Mouse (Mus musculus): Measurements from ENCODE around the gene Prcc.
A peak's percentile ranks its signal among the peaks of the same experiment; 100 is the strongest.
"Not testable (repeated sequence)": the region's sequence is repeated elsewhere in the genome, so short reads cannot be mapped to it uniquely, and the experiment has no call there.

The Prcc gene

DNA sequence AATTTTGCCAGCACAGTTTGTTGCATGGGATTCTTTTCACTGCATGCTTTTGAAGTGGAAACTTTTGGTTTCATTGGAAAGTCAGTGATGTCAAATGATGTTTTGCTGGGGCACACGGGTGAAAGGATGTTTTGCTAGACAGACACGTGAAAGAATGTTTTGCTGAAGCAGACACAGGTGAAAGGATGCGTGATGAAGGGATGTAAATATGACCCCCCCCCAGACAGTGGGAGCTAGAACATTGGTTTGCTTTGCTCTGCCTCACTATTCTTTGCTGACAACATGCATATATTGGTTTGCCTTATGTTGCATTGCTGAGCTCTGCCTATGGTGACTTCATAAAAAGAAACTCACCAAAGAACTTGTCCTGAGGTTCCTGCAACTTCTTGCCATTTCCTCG, 40.4 kb downstream of the Prcc start:
- no peak for DNase-seq (ENCODE audit: low spot score)

DNA sequence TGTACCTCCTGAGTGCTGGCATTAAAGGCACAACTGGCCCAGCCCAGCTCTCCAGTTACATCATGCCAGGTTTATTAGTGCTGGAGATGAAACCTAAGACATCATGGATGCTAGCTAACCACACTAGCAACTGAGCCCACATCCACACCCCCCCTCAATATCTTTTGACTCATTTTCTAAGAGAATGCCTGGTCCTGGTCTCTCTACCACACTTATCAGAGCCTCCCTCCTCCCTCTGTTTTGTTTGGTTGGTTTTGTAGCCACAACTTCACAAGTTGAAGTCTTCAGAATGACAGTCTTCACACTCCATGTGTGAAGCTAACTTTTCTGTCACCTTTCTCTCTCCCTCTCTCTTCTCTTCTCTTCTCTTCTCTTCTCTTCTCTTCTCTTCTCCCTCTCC, 44.5 kb downstream of the Prcc start:
- DNase-seq (ENCODE audit: low spot score), result no peak

DNA sequence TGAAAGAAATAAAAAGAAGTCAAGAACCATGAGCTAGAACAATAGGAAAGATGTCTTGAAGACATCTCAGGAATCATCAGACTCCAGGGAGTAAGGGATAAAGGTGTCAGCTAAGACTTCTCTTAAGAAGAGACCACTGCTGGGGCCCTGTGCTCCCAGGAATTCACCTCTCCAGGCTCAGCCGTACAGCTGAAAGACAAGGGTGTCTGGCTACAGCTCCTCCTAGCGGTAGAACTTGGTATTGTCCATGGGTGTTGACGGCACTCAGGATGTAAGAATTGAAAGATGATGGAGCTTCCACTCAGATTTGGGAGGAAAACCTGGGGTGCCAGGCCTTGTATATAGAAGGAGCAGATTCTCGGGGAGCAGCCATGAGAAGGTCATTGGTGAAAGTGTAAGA, 46.8 kb downstream of the Prcc start:
- peak; percentile 62 for DNase-seq (ENCODE audit: low spot score)

- no peak for DNase-seq (ENCODE audit: low spot score)
Observed at GRCm38 (mm10) chr3:87833482-87833881, 51.9 kb downstream of the Prcc start.

DNA sequence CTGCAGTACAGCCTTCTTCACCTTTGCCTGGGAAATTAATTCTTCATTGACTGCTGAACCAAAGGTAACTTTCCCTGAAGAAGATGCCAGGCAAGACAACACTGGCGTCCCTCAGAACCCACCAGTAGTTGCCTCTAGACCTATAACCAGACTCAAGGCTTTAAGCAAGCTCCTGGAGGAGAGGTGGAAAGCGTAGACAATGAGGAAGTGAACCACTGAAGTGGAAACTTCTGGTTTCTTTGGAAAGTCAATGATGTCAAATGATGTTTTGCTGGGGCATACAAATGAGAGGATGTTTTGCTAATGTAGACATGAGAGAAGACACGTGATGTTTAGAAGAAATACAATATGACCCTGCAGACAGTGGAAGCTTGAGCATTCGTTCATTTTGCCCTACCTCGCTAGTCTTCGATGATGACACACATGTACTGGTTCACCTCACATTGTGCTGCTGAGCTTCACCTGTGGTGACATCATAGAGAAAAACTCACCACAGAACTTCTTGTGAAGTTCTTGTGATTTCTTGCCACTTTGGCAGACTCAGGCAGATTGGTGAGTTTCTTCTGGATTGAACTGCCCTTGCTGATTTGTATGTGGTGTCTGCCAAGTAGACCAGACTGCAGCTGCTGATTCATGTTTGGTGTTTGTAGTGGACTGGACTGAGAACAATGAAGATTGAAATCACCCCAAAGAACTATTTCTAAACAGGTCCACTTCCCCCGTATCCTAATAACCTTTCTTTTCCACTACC, 53.1 kb downstream of the Prcc start:
- DNase-seq (ENCODE audit: low spot score), result no peak

- DNase-seq (ENCODE audit: low spot score), result no peak
Observed at GRCm38 (mm10) chr3:87829025-87829424, 56.4 kb downstream of the Prcc start.

DNA sequence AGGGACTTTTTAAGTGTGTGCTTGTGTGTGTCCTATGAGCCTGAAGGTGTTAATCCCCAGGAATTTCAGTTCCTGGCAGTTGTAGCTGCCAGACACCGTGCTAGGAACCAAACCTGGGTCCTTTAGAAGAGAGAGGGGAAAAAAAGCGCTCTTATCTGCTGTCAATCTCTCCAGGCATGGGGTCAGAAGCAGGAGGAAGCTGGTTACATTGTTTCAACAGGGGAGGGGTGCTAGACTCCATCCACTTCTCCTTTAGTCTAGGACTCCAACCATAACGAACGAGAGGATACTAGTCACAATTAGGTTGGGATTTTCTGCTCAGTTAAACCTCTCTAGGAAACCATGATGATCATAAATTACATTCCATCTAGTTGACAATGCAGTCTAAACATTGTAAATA, 57.0 kb downstream of the Prcc start:
- DNase-seq (ENCODE audit: low spot score), result no peak

GRCm38 (mm10) chr3:87824206-87824605, 61.2 kb downstream of the Prcc start, which contains the start of gene Pear1:
Pear1 (minus strand) TSS chr3:87824306.
- DNase-seq (ENCODE audit: low spot score), result not testable (repeated sequence)

DNA sequence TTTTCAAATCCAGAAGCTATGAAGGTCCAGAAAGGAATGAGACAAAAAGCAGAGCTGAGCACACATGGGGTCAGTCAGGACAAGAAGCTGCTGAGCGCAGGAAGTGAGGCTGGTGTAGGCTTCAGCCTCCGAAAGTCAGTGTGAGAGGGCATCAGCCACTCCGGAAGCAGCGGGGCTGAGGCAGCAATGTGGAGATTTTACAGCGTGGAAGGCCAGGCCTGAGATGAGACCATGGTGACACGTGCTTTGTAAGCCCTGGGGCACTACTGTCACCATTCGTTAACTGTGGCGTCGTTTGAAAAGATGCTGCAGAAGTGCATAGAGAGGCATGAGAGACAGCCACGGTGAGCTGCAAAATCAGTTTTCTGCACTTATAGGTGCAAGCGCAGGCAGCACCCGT, 67.2 kb downstream of the Prcc start:
- DNase-seq (ENCODE audit: low spot score), result no peak

DNA sequence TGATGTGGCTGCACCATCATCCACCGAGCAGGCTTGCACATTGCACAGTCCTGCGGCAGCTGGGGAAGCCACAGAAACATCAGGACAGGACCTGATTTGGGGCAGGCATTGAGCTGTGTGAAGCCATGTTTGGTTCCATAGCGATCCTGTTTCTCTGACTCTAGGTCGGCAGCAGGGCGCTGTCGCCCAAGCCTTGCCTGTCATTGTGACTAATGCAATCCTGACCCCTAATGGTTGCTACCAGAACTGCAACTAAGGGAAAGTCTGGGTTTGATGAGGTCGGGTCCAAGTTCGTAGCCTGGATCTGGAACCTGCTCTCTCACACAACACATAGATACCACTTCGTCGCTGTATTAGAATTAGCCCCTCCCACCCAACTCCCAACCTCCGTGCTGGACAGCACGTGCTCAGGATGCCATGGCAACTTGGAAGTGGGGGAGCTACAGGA, 68.7 kb downstream of the Prcc start:
- peak; percentile 51 for DNase-seq (ENCODE audit: low spot score)

- DNase-seq (ENCODE audit: low spot score), result no peak
Observed at GRCm38 (mm10) chr3:87816166-87816565, 69.2 kb downstream of the Prcc start.

DNA sequence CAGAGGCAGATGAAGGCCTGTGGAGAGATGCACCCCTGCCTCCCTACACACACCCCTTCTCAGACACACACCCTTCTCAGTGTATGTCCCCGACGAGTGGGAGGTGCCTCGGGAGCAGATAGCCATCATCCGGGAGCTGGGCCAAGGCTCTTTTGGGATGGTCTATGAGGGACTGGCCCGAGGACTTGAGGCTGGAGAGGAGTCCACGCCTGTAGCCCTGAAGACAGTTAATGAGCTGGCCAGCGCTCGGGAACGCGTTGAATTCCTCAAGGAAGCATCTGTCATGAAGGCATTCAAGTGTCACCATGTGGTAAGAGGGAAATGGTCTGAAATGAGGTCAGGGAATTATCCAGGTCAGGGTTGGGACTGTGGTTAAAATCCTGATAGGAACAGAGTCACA, 72.5 kb downstream of the Prcc start:
- peak; percentile 40 for DNase-seq (ENCODE audit: low spot score)

- no peak for DNase-seq (ENCODE audit: low spot score)
Observed at GRCm38 (mm10) chr3:87812413-87812812, 73.0 kb downstream of the Prcc start.

DNA sequence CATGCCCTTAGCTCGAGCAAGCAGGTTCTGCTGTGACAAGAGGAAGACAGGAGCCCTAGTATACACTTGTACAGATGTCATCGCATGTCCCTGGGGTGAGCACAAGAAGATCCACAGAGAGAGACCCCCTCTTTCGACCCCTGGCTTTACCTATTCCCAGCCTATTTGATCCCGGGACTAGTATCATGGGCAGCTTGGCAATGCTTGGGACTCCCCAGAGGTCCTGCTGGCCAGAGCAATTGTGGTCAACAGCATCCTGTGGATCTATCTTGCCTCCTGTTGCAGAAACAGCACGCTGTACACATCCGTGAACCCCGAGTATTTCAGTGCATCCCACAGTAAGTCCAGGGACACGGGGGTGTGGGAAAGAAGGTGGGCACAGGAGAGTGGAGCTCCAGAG, 74.1 kb downstream of the Prcc start:
- no peak for DNase-seq (ENCODE audit: low spot score)

DNA sequence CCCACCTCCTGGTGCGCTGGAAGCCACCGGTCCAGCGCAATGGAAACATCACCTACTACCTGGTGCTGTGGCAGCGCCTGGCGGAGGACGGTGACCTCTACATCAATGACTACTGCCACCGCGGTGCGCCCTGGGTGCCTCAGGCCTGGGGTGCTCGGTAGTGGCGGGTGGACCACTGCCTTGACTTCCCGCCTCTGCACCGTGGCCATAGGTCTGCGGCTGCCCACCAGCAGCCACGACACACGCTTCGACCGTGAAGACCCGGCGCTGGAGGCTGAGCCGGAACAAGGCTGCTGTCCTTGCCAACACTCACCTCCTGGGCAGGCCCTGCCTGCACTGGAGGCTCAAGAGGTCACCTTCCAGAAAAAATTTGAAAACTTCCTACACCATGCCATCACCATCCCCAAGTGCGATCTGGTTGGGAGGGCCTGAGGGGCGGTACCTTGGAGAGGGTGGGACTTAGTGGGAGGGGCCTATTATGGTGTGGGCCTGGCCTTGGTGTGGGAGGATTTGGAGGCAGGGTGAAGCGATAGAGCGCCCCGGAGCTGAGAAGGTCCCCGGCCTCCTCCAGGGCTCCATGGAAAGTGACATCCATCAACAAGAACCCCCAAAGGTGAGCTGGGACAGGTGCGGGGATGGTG, 76.0 kb downstream of the Prcc start:
- DNase-seq (ENCODE audit: low spot score), result no peak

Data from ovary, postnatal 36 days (tissue).